ENCODE assay signal across 11 mouse cellular contexts in genomic region chr4:109445397-109445796, GRCm38 (mm10). TPM values are rescaled to one million over a fixed set of nuclear protein-coding genes. Genes with fewer than 3 reads are reported as not detected.
DNase-seq lines count a peak whose midpoint lies in the region; ATAC-seq lines count a peak whose summit lies in the region.
"Had no signal": no experiment of that assay in that cellular context is flagged by ENCODE, and none has a peak within 500 bp of the region (broad histone marks: within the 10 kb centered on the region; RNA-seq: fewer than 3 reads in every experiment).

No protein-coding gene starts in this region.

- DNase-seq in heart, adult 18-20 months: peak; percentile 47 to 58
- DNase-seq in heart, postnatal 25 days (ENCODE audit: low spot score): no peak
- DNase-seq in brain, adult 2 months (ENCODE audit: low read depth, low spot score): peak; percentile 43
- no peak for DNase-seq in adrenal gland, postnatal 4 days (ENCODE audit: low spot score in 2 of 2)
- DNase-seq in left cerebral cortex, postnatal 10 days (ENCODE audit: extremely low spot score in 1 of 2, low spot score in 2 of 2): no peak
- no peak for DNase-seq in thymus, adult 18-20 months
- DNase-seq: kidney, adult 18-20 months; left cerebral cortex, postnatal 4 days had no signal

- peak overlapping the region; percentile 59 for H3K27ac ChIP-seq in heart, embryonic 12.5 days (ENCODE audit: poor library complexity, severe bottlenecking)

- intact Hi-C loops in heart, postnatal 25 days (cut with DNase I): no loop called here
- intact Hi-C loops in left cerebral cortex, postnatal 10 days (cut with DNase I): no loop called here

- no peaks in the 10 kb centered on the region for H3K27me3 ChIP-seq in heart, embryonic 12.5 days (replicated peaks)

- H3K4me1 ChIP-seq in heart, embryonic 12.5 days (replicated peaks): peaks cover 40% of the 10 kb centered on the region

- peaks cover 19% of the 10 kb centered on the region for H3K36me3 ChIP-seq in heart, embryonic 12.5 days

- no peaks in the 10 kb centered on the region for H3K9me3 ChIP-seq in heart, embryonic 12.5 days (replicated peaks)

- peak; percentile 77 for ATAC-seq in heart, embryonic 12.5 days (ENCODE audit: insufficient number of reproducible peaks, low FRiP score)
- ATAC-seq in megakaryocyte progenitor cell, adult 5-6 weeks (replicated peaks; ENCODE audit: poor library complexity): peak; percentile 84

- no peak overlapping the region for H3K4me2 ChIP-seq in heart, embryonic 12.5 days

- 29% methylated on average over 2 of the region's 2 CpGs for WGBS in heart, embryonic 12.5 days

- H3K4me3 ChIP-seq in heart, embryonic 12.5 days: no peak overlapping the region

- H3K9ac ChIP-seq in heart, embryonic 12.5 days: peak overlapping the region; percentile 2; the same call in 1 of the 2 replicates

RNA-seq across cellular contexts. Expression of gene Ttc39a, which starts 39.0 kb away (rescaled TPM):
- 1 to 10 TPM; 1.7 to 2.1 TPM for total RNA-seq in heart, adult 18-20 months (2021)
- total RNA-seq in heart, postnatal 25 days (2021): 1 to 10 TPM; 1.1 to 2.1 TPM
- polyA plus RNA-seq in heart, embryonic 12.5 days (2016; fragmentation: Nextera tagmentation; extraction: Ambion mirVana): 11.6 and 11.8 TPM in 2 replicates
- total RNA-seq in megakaryocyte progenitor cell, adult 5-6 weeks (2015): 0.64 and 1.2 TPM in 2 replicates
- total RNA-seq in megakaryocyte progenitor cell, adult 5-6 weeks (2017): 0.98 and 4.0 TPM in 2 replicates
- total RNA-seq in adrenal gland, postnatal 4 days (2021): 10 to 100 TPM; 10.9 to 11.0 TPM
- 1 to 10 TPM; 1.2 TPM for total RNA-seq in left cerebral cortex, postnatal 10 days (2021)
- total RNA-seq: monocyte, adult 5-6 weeks had no signal

RNA-seq across cellular contexts. Expression of gene Rnf11, which starts 39.1 kb away (rescaled TPM):
- total RNA-seq in heart, adult 18-20 months (2021): 100 to 1,000 TPM in 1 of 2 experiments, 10 to 100 TPM in 1; 94.8 to 102 TPM
- total RNA-seq in heart, postnatal 25 days (2021): 100 to 1,000 TPM; 104 to 106 TPM
- polyA plus RNA-seq in heart, embryonic 12.5 days (2016; fragmentation: Nextera tagmentation; extraction: Ambion mirVana): 62.2 and 63.9 TPM in 2 replicates
- 17.3 and 20.9 TPM in 2 replicates for total RNA-seq in megakaryocyte progenitor cell, adult 5-6 weeks (2015)
- 18.7 and 27.1 TPM in 2 replicates for total RNA-seq in megakaryocyte progenitor cell, adult 5-6 weeks (2017)
- 100 to 1,000 TPM in 1 of 2 experiments, 10 to 100 TPM in 1; 97.4 to 103 TPM for total RNA-seq in adrenal gland, postnatal 4 days (2021)
- 100 to 1,000 TPM; 188 to 189 TPM for total RNA-seq in left cerebral cortex, postnatal 10 days (2021)

Comparison
In these comparisons a context has a peak if more than half of its experiments do, and no peak if none do; other contexts are left out.
1. DNase-seq: peak in heart, adult 18-20 months (2 of 2) and brain, adult 2 months (single experiment); none in heart, postnatal 25 days (single experiment), adrenal gland, postnatal 4 days (0 of 2), left cerebral cortex, postnatal 10 days (0 of 2) and thymus, adult 18-20 months (0 of 2).